Mouse (Mus musculus): ENCODE data around the gene Ctnna3. TPM values are rescaled to one million over a fixed set of nuclear protein-coding genes. Genes with fewer than 3 reads are reported as not detected.

The Ctnna3 gene
- polyA plus RNA-seq, 1 experiment from 2014 or later = not detected

DNA sequence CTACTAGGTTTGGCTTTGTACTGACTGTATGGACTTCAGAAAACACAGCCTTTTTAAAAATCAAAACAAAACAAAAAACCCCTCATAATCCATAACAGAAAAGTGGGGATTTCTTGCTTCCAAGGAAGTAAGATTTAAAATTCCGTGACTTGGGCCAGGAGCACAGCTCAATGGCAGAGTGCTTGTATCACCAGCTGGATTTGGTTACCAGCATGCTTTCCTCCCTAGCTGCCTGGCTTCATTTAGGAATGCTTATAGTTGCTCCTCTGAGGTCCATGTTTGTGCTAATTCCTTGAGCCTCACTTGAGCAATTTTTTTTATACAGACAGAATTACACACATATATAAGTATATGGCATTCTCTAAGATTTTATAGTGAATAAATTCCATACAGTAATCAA is 198.6 kb downstream of the Ctnna3 start:
- DNase-seq (ENCODE audit: low read depth, low spot score) (no peak), ATAC-seq (no peak)
- POLR2A ChIA-PET = no interaction called here
- TF ChIP-seq CTCF (IDR thresholded peaks at IDR 0.05) = no peak
- CTCF ChIA-PET = interaction anchor here (1.0 kb wide), 1 partner anchor 17 kb away, joined by 4 read pairs; no protein-coding TSS in a partner anchor
- in situ Hi-C loops (cut with MboI; ENCODE audit: low pct_unique_long_range_greater_than_20kb) = no loop called here
- H3K27me3 ChIP-seq = peaks cover 3% of the 10 kb centered on the region

DNA sequence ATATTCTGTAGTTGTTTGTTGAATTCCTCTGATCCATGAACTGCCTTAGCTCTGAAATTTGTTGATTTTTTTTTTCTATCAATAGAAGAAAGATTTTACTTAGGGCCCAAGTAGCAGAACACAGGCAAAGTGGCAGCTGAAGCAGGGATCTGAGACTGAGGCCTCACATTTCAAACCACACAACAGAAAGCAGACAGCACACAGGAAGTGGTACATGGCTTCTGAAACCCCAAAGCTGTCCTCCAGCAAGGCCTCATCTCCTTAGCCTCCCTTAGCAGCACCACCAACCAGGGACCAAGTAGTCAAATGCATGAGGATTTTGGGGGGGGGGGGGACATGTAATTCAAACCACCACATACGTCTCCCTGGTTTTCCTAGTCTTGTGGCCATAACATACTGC is 204.0 kb downstream of the Ctnna3 start:
- in situ Hi-C loops (cut with MboI; ENCODE audit: low pct_unique_long_range_greater_than_20kb) = no loop called here
- no peak for TF ChIP-seq CTCF (IDR thresholded peaks at IDR 0.05)
- ATAC-seq = no peak
- ChIA-PET CTCF (no interaction called here), POLR2A (no interaction called here)
- DNase-seq (ENCODE audit: low read depth, low spot score) = no peak
- H3K27me3 ChIP-seq = peaks cover 7% of the 10 kb centered on the region

DNA sequence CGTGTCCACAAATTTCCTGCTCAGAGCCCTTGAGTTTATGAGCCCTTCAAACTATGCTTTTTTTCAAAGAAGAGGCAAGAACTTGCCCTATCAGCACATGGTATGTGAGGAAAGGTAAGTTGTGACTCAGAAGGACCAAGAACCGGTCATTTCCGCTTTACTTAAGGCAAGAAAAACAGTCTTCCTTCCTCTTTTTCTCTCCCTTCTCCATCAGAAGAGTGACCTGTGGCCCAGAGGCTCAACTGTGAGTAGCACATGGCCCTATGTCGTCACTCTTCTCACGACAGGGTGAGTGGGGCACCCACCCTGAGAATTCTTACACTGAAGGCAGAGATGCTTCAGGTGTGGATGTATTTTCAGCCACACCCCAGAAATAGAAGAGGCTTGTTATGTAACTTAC is 208.1 kb downstream of the Ctnna3 start:
- ATAC-seq = no peak
- TF ChIP-seq CTCF (IDR thresholded peaks at IDR 0.05) = no peak
- CTCF ChIA-PET = no interaction called here
- H3K27me3 ChIP-seq = peaks cover 7% of the 10 kb centered on the region
- in situ Hi-C loops (cut with MboI; ENCODE audit: low pct_unique_long_range_greater_than_20kb) = no loop called here
- POLR2A ChIA-PET = no interaction called here
- DNase-seq (ENCODE audit: low read depth, low spot score) = no peak

DNA sequence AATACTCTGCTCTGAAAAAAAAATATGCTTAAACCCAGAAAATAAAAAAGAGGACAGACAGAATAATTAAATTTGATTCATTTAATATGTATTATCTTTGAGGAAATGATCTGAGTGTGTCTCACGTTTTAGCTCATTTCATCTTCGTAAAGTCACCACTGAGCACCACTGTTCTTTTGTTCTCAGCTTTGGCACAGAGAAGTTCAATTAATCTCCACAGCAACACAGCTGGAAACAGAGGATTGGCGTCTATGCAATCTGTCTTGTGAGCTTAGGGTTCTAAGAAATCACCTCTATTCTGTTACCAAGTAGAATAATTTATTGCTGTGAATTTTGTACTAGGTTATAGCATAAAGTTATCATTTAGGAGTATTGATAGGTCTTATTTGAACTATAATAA is 217.4 kb downstream of the Ctnna3 start:
- ChIA-PET POLR2A (no interaction called here), CTCF (no interaction called here)
- ATAC-seq (no peak), DNase-seq (ENCODE audit: low read depth, low spot score) (no peak)
- TF ChIP-seq CTCF (IDR thresholded peaks at IDR 0.05) = no peak
- in situ Hi-C loops (cut with MboI; ENCODE audit: low pct_unique_long_range_greater_than_20kb) = no loop called here
- H3K27me3 ChIP-seq = no peaks in the 10 kb centered on the region

DNA sequence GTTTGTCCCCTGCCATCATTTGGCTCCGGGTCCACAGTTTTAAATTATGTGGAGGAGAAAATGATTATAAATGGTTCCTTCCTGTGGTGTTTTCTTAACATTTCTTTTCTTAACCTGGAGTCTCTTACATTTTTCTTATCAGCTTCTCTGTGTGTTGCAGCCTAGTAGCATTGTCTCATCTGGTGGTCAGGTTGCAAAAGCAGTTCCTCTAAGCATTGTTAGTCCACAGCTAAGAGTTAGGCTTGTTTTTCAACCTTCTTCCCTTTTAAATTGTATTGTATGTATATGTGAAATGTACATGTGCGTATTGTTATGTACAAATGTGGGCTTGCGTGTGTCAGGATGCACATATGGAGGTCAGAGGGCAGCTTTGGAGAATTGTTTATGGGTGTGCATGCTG is 220.4 kb downstream of the Ctnna3 start:
- CTCF ChIA-PET = no interaction called here
- DNase-seq (ENCODE audit: low read depth, low spot score) = no peak
- POLR2A ChIA-PET = no interaction called here
- in situ Hi-C loops (cut with MboI; ENCODE audit: low pct_unique_long_range_greater_than_20kb) = no loop called here
- ATAC-seq = no peak
- TF ChIP-seq CTCF (IDR thresholded peaks at IDR 0.05) = no peak
- H3K27me3 ChIP-seq = no peaks in the 10 kb centered on the region

DNA sequence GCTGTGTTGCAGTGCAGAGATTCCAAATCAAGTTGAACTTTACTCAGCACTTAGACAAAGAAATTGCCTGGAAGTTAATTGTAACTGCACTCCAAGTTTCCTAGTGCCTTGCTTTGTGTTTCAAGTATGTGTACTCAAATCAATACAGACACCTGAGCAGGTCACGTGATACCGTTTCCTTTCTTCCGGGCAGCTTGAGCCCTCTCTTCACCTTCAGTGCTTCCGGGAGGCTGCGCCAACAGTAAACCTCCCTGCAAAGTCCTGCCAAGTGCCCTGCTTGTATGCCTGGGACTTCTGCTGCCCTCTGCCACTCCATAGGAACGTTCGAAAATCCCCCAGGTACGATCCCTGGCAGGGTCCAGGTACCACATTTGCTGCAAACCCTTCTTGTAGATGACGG is 223.0 kb downstream of the Ctnna3 start:
- no peak for DNase-seq (ENCODE audit: low read depth, low spot score)
- TF ChIP-seq CTCF (IDR thresholded peaks at IDR 0.05) = no peak
- H3K27me3 ChIP-seq = no peaks in the 10 kb centered on the region
- ATAC-seq = no peak
- in situ Hi-C loops (cut with MboI; ENCODE audit: low pct_unique_long_range_greater_than_20kb) = no loop called here
- ChIA-PET POLR2A (no interaction called here), CTCF (no interaction called here)

DNA sequence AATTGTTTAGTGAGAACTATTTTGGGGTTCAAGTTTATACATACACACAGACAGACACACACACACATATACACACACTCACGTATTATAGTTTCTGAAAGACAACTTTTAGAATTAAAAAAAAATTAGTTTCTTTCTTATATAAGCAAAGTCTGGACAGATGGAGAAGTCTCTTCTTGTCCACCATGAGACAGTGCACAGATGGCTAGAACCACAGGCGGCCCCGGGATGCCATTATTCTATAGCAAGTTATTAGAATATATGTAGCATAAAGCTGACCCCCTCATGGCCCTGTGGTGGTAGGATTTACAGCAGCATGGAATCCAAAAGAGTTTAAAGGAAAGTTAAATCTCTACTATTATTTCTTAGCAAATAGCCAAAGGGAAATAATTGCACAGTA is 223.7 kb downstream of the Ctnna3 start:
- no peak for TF ChIP-seq CTCF (IDR thresholded peaks at IDR 0.05)
- ChIA-PET POLR2A (no interaction called here), CTCF (no interaction called here)
- DNase-seq (ENCODE audit: low read depth, low spot score) = no peak
- no peaks in the 10 kb centered on the region for H3K27me3 ChIP-seq
- in situ Hi-C loops (cut with MboI; ENCODE audit: low pct_unique_long_range_greater_than_20kb) = no loop called here
- ATAC-seq = no peak

DNA sequence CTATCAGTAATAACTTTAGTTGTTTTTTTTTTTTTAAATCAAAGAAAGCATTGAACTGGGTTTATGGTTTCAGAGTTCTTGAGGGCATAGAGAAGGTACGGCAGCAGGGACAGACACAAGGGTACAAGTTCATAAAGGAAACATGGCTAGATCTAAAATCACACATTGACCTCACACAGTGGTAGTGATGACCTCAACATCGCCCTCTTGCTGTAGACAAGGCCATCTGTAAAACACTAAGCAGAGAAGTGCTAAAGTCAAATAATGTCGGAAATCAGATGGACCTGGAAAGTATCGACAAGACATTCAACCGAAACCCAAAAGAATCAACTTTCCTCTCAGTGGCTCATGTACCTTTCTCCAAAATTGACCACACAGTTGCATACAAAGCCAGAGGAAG is 224.7 kb downstream of the Ctnna3 start:
- in situ Hi-C loops (cut with MboI; ENCODE audit: low pct_unique_long_range_greater_than_20kb) = no loop called here
- no peaks in the 10 kb centered on the region for H3K27me3 ChIP-seq
- ChIA-PET POLR2A (no interaction called here), CTCF (no interaction called here)
- no peak for ATAC-seq
- DNase-seq (ENCODE audit: low read depth, low spot score) = no peak
- no peak for TF ChIP-seq CTCF (IDR thresholded peaks at IDR 0.05)

DNA sequence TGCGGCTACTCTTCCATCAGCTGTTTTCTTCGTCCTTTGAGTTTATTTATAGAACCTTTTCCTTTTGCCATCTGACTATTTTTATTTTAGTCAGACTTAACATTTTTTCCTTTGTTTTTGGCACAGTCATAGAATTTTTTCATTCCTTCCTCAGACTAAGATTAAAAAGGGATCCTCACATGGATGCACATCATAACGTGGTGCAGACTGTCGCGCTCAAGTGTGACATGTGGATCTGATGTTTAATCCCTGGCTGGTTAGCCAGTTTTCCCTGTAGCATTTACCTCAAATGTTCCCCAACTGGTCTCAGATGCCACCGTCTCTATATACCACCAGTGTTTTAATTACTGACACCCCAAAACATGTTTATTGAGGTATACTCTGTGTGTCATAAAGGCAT is 246.4 kb downstream of the Ctnna3 start:
- ATAC-seq (peak; percentile 61), DNase-seq (ENCODE audit: low read depth, low spot score) (peak; percentile 17)
- H3K27me3 ChIP-seq = no peaks in the 10 kb centered on the region
- ChIA-PET POLR2A (no interaction called here), CTCF (no interaction called here)
- TF ChIP-seq CTCF (IDR thresholded peaks at IDR 0.05) = no peak
- in situ Hi-C loops (cut with MboI; ENCODE audit: low pct_unique_long_range_greater_than_20kb) = no loop called here

DNA sequence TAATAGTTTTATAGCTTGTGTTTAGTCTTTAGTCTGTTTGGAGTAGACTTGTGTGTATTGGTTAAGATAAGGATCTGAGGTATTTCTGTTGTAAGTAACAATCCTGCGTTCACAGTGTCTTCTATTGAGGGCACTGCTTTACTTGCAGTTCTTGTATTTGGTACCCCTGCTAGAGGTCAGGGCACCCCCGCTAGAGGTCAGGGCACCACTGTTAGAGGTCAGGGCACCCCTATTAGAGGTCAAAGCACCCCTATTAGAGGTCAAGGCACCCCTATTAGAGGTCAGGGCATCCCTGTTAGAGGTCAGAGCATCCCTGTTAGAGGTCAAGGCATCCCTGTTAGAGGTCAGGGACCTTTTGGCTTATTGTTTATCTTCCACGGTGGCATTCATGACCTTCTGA is 259.3 kb downstream of the Ctnna3 start:
- DNase-seq (ENCODE audit: low read depth, low spot score) (no peak), ATAC-seq (no peak)
- ChIA-PET POLR2A (no interaction called here), CTCF (no interaction called here)
- H3K27me3 ChIP-seq = no peaks in the 10 kb centered on the region
- in situ Hi-C loops (cut with MboI; ENCODE audit: low pct_unique_long_range_greater_than_20kb) = no loop called here
- no peak for TF ChIP-seq CTCF (IDR thresholded peaks at IDR 0.05)

DNA sequence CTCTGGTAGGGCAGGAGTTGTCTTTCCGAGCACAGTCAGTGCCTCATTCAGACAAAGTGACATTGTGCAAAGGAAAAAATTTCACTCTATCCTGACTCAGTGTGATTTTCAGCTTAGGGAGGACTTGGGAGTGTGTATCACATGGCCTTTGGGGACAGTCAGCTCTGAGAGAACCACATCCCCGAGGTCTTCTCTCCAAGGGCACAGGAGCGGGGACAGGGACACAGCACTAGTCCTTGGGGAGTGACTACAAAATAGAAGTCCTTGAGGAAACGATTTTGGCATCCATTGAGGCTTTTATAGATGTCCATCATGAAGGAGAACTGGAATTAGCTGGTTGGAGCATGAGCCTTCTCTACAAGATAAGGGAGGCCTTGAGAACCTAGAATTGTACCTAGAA is 259.8 kb downstream of the Ctnna3 start:
- ChIA-PET POLR2A (no interaction called here), CTCF (no interaction called here)
- TF ChIP-seq CTCF (IDR thresholded peaks at IDR 0.05) = no peak
- in situ Hi-C loops (cut with MboI; ENCODE audit: low pct_unique_long_range_greater_than_20kb) = no loop called here
- DNase-seq (ENCODE audit: low read depth, low spot score) = no peak
- no peaks in the 10 kb centered on the region for H3K27me3 ChIP-seq
- no peak for ATAC-seq

DNA sequence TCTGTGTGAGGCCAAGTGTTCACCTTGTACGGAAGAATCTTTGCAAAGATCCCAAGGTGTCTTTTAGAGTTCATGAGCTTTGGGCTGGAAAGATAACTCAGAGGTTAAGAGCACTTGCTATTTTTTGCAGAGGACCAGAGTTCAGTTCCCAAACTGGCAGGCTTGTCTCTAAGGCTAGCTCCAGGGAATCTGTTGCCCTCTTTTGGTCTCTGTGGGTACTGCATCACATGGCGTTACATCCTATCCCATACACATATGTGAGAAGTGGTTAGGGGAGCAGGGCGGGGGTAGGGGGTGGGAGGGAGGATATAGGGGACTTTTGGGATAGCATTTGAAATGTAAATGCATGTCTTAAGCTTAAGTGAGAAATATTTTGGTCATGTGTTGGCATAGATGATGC is 262.1 kb downstream of the Ctnna3 start:
- CTCF ChIA-PET = no interaction called here
- no peaks in the 10 kb centered on the region for H3K27me3 ChIP-seq
- DNase-seq (ENCODE audit: low read depth, low spot score) (no peak), ATAC-seq (no peak)
- TF ChIP-seq CTCF (IDR thresholded peaks at IDR 0.05) = peak; percentile 20
- POLR2A ChIA-PET = no interaction called here
- in situ Hi-C loops (cut with MboI; ENCODE audit: low pct_unique_long_range_greater_than_20kb) = no loop called here

DNA sequence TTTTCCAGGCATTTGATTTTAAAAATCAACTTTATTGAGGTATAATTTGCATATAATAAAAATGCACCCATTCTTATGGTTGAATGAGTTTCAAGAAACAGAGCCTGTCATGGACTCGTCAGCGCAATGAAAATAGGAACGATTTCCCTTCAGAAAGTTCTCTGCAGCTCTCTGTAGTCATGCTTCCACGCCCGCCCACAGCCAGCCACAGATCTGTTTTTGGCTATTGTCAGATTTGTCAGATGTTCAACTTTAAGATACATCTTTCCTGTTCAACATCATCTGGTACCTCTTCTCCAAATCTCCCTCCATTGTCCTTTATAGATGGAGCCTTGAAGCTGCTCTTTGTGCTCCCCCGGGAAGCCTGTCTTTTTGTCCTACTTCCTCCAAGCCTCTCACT is 280.3 kb downstream of the Ctnna3 start:
- ChIA-PET CTCF (no interaction called here), POLR2A (no interaction called here)
- TF ChIP-seq CTCF (IDR thresholded peaks at IDR 0.05) = no peak
- no peak for ATAC-seq
- no peaks in the 10 kb centered on the region for H3K27me3 ChIP-seq
- in situ Hi-C loops (cut with MboI; ENCODE audit: low pct_unique_long_range_greater_than_20kb) = no loop called here
- no peak for DNase-seq (ENCODE audit: low read depth, low spot score)
